Mouse (Mus musculus) heart, postnatal 0 days (tissue): Measurements from ENCODE around the gene Rdh7. TPM values are rescaled to one million over a fixed set of nuclear protein-coding genes. Genes with fewer than 3 reads are reported as not detected.
"Not testable (repeated sequence)": the region's sequence is repeated elsewhere in the genome, so short reads cannot be mapped to it uniquely, and the experiment has no call there.

Experiments used
- ATAC-seq: fragments of 200-750 bp; cut with Nextera tagmentation; 2 replicates; pipeline ENCODE4 v1.8.0; 2017; ENCODE audit warnings: low read depth, moderate number of reproducible peaks, moderate library complexity; ENCODE audit not compliant: insufficient read depth
- DNase-seq: peaks from one replicate; pipeline ENCODE4 v3.0.0-alpha.2; 2016; ENCODE audit warnings: low spot score
- H3K27ac ChIP-seq: fragments of 300-500 bp; sonication (generic); 2 replicates; pipeline ENCODE4 v1.5.1; 2014; ENCODE audit warnings: low read depth, mild to moderate bottlenecking
- H3K27me3 ChIP-seq: fragments of 300-500 bp; sonication (generic); 2 replicates; pipeline ENCODE4 v1.6.1; 2014; ENCODE audit warnings: low read length, mixed read lengths; ENCODE audit not compliant: control insufficient read depth, insufficient read depth
- H3K36me3 ChIP-seq: fragments of 300-500 bp; sonication (generic); replicated peaks from 2 replicates; pipeline ENCODE4 v1.6.1; 2014; ENCODE audit warnings: low read length, mixed read lengths; ENCODE audit not compliant: control insufficient read depth, insufficient read depth
- H3K4me1 ChIP-seq: fragments of 300-500 bp; sonication (generic); 2 replicates; pipeline ENCODE4 v1.6.1; 2014; ENCODE audit warnings: antibody characterized with exemption; ENCODE audit not compliant: control insufficient read depth, insufficient read depth
- H3K4me2 ChIP-seq: fragments of 300-500 bp; sonication (generic); 2 replicates; pipeline ENCODE4 v1.6.1; 2014; ENCODE audit warnings: low read depth, mild to moderate bottlenecking, low read length, moderate library complexity
- H3K4me3 ChIP-seq: fragments of 300-500 bp; sonication (generic); 2 replicates; pipeline ENCODE4 v1.5.1; 2014; ENCODE audit warnings: low read depth, low read length
- H3K9ac ChIP-seq: fragments of 300-500 bp; sonication (generic); replicated peaks from 2 replicates; pipeline ENCODE4 v1.6.1; 2014; ENCODE audit warnings: low read depth, low read length, mixed read lengths
- H3K9me3 ChIP-seq: fragments of 300-500 bp; sonication (generic); replicated peaks from 2 replicates; pipeline ENCODE4 v1.6.1; 2016; ENCODE audit warnings: low read length; ENCODE audit not compliant: control insufficient read depth
- CTCF ChIP-seq: IDR thresholded peaks from 2 replicates; pipeline ENCODE4 v1.5.1; 2016; ENCODE audit warnings: antibody characterized with exemption, control low read depth, low read depth
- EP300 ChIP-seq: IDR thresholded peaks from 2 replicates; pipeline ENCODE4 v1.6.1; 2016; ENCODE audit warnings: antibody characterized with exemption, low read depth
- WGBS: fragments of 180-500 bp; shearing (Covaris S2); extraction: QIAGEN DNeasy Blood & Tissue Kit; methylation state at CpG from one replicate; pipeline ENCODE4 v1.1.7; 2014; 5-methylcytosine and 5-hydroxymethylcytosine counted together
- polyA plus RNA-seq: library from polyadenylated mRNA; unstranded; fragments of >200 nt; fragmentation: Nextera tagmentation; extraction: Ambion mirVana; gene quantifications from 2 replicates; pipeline ENCODE4 v1.2.1, GENCODE M21; 2015
- total RNA-seq: library from RNA; depleted of rRNA; stranded (reverse); fragments of >200 nt; gene quantifications from 2 replicates; pipeline ENCODE4 v1.2.3, GENCODE M21; 2014; ENCODE audit warnings: low replicate concordance

The Rdh7 gene
- total and polyA plus RNA-seq, 2 experiments from 2014 or later: not detected

DNA sequence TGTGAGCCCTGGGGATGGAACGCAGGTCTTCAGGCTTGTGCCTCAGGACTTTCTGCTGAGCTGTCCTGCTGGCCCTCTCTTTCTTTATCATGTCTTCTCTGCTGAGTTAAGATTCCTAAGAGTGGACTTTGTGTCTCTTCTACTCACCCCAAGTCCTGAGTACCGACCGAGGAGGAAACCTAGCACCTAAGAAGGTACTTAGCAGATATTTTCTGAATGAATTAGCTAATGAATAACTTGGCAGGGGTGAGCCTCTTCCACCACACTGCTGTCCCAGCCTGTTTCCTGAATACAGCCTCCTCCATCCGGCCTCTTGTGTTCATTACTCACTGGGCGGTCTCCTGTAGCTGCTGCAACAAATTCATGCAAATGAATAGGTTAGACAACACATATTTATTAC lies 11.2 kb upstream of the Rdh7 start:
- WGBS: 50% methylated on average over 5 of the region's 5 CpGs
- Histone ChIP-seq H3K4me2 (no peak overlapping the region), H3K9me3 (no peaks in the 10 kb centered on the region), H3K27ac (no peak overlapping the region), H3K36me3 (no peaks in the 10 kb centered on the region), H3K4me1 (no peaks in the 10 kb centered on the region), H3K27me3 (0 out of 2 replicates have a peak, but pooled peaks cover 3% of the 10 kb centered on the region), H3K9ac (no peak overlapping the region), H3K4me3 (no peak overlapping the region)
- DNase-seq (no peak), ATAC-seq (no peak)
- TF ChIP-seq CTCF: no peak
- no peak for TF ChIP-seq EP300

DNA sequence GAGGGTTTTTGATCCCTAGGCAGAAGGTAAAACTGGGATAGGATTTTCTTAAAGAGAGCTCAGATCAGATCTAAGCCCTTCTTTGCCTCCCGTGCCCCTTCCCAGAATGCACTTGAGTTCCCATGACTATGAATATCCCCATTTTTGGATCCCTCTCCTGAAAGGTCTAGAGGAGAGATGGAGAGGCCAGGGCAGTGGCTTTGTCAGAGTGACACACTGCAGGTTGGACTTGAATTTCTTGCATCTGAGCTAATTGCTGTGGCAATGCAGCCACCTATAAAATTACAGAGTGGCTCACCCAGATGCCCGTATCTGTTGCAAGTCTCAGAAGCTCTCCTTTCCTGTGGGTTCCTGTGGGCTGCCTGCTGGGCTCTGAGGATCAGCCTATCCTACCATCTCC lies 9.6 kb upstream of the Rdh7 start, which contains the start of gene Sdr9c7:
Sdr9c7 (plus strand) TSS at position 301 of the 400 bp plus-strand sequence.
- H3K27ac ChIP-seq: no peak within 1 kb of the TSS
- WGBS: 82% methylated on average over 2 of the region's 2 CpGs

DNA sequence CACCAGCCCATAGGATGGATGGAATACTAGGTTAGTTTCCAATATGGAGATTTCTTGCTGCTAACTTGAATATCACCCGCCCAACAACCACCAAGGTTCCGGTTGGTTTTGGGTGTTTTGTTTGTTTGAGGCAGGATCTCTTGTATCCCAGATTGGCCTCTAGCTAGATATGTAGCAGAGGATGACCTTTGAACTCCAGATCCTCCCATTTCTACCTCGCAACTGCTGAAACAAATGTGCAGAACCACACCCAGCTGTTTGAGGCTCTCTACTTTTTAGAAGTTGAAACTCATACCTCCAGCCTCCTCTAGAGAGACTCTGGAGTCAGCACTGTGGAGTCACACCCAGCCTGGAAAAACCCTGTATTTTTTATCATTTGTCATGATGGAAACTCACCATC lies 8.9 kb upstream of the Rdh7 start:
- ATAC-seq (no peak), DNase-seq (no peak)
- Histone ChIP-seq H3K4me2 (no peak overlapping the region), H3K27ac (no peak overlapping the region), H3K4me3 (no peak overlapping the region), H3K4me1 (no peaks in the 10 kb centered on the region), H3K9me3 (no peaks in the 10 kb centered on the region), H3K36me3 (no peaks in the 10 kb centered on the region), H3K9ac (no peak overlapping the region), H3K27me3 (0 out of 2 replicates have a peak, but pooled peaks cover 3% of the 10 kb centered on the region)
- WGBS: 78% methylated on average over 3 of the region's 3 CpGs
- TF ChIP-seq CTCF: no peak
- no peak for TF ChIP-seq EP300

More for the DNA sequence above, 9.6 kb upstream of the Rdh7 start, which contains the start of gene Sdr9c7:
- Histone ChIP-seq H3K27me3 (0 out of 2 replicates have a peak, but pooled peaks cover 3% of the 10 kb centered on the region), H3K4me3 (no peak within 1 kb of the TSS), H3K36me3 (no peaks in the 10 kb centered on the region), H3K9ac (no peak within 1 kb of the TSS), H3K9me3 (no peaks in the 10 kb centered on the region), H3K4me2 (no peak within 1 kb of the TSS), H3K4me1 (no peaks in the 10 kb centered on the region)
- ATAC-seq (no peak), DNase-seq (no peak)
- TF ChIP-seq EP300 (no peak), CTCF (no peak)

DNA sequence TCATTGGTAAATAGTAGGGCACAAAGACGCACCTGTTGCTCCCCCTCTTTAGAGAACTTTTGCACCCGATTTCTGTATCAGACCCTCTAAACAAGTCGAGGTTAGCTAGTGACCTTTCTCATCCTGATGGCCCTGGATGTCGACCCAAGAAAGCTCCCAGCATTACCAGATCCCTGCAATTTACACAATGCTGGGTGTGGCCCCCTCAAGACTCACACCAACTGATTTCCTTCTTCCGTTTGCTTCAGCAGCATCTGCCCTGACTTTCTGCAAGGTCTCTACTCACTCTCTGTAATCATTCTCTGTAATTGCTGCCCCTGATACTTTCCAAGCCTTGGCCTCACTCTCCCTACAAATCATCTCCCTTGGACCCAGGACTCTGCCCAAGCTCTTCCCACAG lies 8.1 kb upstream of the Rdh7 start:
- Histone ChIP-seq H3K36me3 (no peaks in the 10 kb centered on the region), H3K4me3 (no peak overlapping the region), H3K9ac (no peak overlapping the region), H3K4me2 (no peak overlapping the region), H3K27me3 (0 out of 2 replicates have a peak, but pooled peaks cover 3% of the 10 kb centered on the region), H3K4me1 (no peaks in the 10 kb centered on the region), H3K27ac (no peak overlapping the region), H3K9me3 (no peaks in the 10 kb centered on the region)
- WGBS: 57% methylated on average over 5 of the region's 5 CpGs
- DNase-seq (no peak), ATAC-seq (no peak)
- no peak for TF ChIP-seq CTCF

DNA sequence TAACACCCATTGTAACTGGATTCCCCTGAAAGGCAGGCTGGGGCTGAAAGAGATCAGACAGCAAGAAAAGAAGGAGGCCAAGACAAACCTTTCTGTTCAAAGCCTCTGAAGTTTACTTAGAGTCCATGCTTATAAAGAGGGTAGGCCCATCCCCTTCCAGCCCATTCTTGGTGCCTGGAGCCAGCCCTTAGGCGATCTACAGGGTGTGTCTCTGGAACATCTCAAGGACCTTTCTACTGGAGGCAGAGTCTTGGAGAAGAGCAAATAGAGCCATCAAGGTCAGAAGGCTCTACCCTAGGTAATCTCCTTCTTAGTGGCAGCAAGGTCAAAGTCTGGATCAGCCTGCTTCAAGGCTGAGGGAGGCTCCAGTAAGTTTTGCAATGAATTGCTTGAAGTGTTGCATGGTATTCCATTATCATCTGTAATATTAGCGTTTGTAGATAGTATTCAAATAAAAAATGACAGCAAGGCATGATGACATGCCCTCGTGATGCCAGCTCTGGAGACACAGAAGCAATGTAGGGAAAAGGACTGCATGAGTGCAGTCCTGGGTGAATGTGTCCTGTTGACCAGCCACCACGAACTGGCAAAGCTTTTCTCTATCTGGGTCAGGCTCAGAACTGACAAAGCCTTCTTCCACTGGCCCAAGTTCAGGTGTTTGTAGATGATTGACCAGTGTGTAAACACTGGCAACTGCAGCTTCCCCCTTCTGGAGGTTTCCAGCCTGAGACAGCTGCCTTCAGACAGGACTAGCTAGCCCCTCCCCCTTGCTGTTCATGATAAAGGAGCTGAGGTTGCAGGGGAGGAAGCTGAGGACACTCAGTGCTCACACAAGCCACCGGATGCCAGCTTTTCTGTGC lies 4.8 kb upstream of the Rdh7 start:
- not testable (repeated sequence) for H3K9ac ChIP-seq, ATAC-seq, DNase-seq, H3K4me2 ChIP-seq, H3K9me3 ChIP-seq, H3K4me1 ChIP-seq, H3K36me3 ChIP-seq, H3K27ac ChIP-seq, H3K27me3 ChIP-seq, H3K4me3 ChIP-seq
- 46% methylated on average over 5 of the region's 5 CpGs for WGBS

DNA sequence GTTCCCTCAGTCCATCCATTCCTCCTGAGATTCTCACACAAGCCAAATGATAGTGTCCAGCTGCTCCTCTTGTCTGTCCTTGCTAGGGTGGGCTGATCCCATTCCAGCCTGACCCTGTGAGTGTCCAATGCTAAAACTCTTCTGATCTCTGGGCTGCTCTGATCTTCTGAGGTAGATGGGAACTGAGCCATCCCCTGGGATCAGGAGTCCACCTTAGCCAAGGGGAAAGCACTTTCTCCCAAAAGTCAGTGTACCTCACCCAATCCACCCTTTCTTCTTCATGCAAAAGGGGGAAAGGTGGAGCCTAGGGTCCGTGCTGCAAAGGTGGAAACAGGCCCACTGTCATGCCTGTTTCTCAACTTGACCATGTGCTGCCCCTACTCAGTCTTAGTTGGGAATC lies 2.9 kb upstream of the Rdh7 start:
- Histone ChIP-seq H3K27ac (no peak overlapping the region), H3K27me3 (no peaks in the 10 kb centered on the region), H3K4me3 (no peak overlapping the region), H3K36me3 (no peaks in the 10 kb centered on the region), H3K9me3 (no peaks in the 10 kb centered on the region), H3K4me1 (no peaks in the 10 kb centered on the region), H3K4me2 (no peak overlapping the region), H3K9ac (no peak overlapping the region)
- ATAC-seq (no peak), DNase-seq (no peak)
- 71% methylated on average over 1 of the region's 1 CpGs for WGBS
- TF ChIP-seq EP300: no peak
- no peak for TF ChIP-seq CTCF
